Mouse (Mus musculus): Measurements from ENCODE around the gene Itgb6. TPM values are rescaled to one million over a fixed set of nuclear protein-coding genes. Genes with fewer than 3 reads are reported as not detected.

Gene Itgb6
- total and polyA plus RNA-seq, 3 experiments, result not detected

GRCm38 (mm10) chr2:60712483-60712882, 10.0 kb downstream of the Itgb6 start:
- Histone ChIP-seq H3K4me3 (replicated peaks in 1 of 3; ENCODE audit: low read depth in 2 of 3, low read length in 2 of 3, poor library complexity in 1 of 3) (no peak overlapping the region), H3K9ac (ENCODE audit: insufficient read depth, low read depth) (no peak overlapping the region), H3K27ac (ENCODE audit: insufficient read depth, low read depth) (no peak overlapping the region), H3K9me3 (replicated peaks; ENCODE audit: low read length) (no peaks in the 10 kb centered on the region), H3K79me2 (replicated peaks; ENCODE audit: control insufficient read depth, extremely low read depth, insufficient read depth, poor library complexity, severe bottlenecking) (no peaks in the 10 kb centered on the region), H3K4me1 (ENCODE audit: control insufficient read depth in 1 of 2, insufficient read depth in 2 of 2) (peaks cover 0 to 23% of the 10 kb centered on the region in 2 experiments; a peak in 2 of 4 replicates), H3K27me3 (replicated peaks) (no peaks in the 10 kb centered on the region), H3K4me2 (ENCODE audit: insufficient read depth, low read depth, poor library complexity, severe bottlenecking) (no peak overlapping the region), H3K36me3 (replicated peaks in 1 of 2; ENCODE audit: control insufficient read depth in 1 of 2, insufficient read depth in 1 of 2, low read length in 1 of 2) (no peaks in the 10 kb centered on the region)
- in situ Hi-C loops (cut with MboI; ENCODE audit: low pct_ligation_motif_present, low pct_unique_long_range_greater_than_20kb, low sequenced_read_pairs), result no loop called here
- dilution Hi-C loops (cut with MboI; ENCODE audit: extremely low pct_ligation_motif_present, extremely low pct_unique_long_range_greater_than_20kb, low sequenced_read_pairs), result no loop called here
- DNase-seq (ENCODE audit: extremely low read depth), result no peak
- TF ChIP-seq TBP (conservative IDR thresholded peaks at IDR 0.05; ENCODE audit: low read depth, low read length) (no peak), JUND (conservative IDR thresholded peaks at IDR 0.05; ENCODE audit: low read depth, low read length) (no peak), MAZ (IDR thresholded peaks at IDR 0.05; ENCODE audit: low read depth, low read length) (no peak), ZC3H11A (IDR thresholded peaks at IDR 0.05; ENCODE audit: low read depth, low read length) (no peak), BHLHE40 (IDR thresholded peaks at IDR 0.05; ENCODE audit: low read depth, low read length) (no peak), NRF1 (IDR thresholded peaks at IDR 0.05; ENCODE audit: low read depth, low read length) (no peak), SIN3A (IDR thresholded peaks at IDR 0.05; ENCODE audit: low read length) (no peak), MYC (IDR thresholded peaks at IDR 0.05; ENCODE audit: low read depth, low read length) (no peak), POLR2A (IDR thresholded peaks at IDR 0.05; ENCODE audit: low read depth, low read length) (no peak), SMC3 (IDR thresholded peaks at IDR 0.05; ENCODE audit: low read depth, low read length) (no peak)

- H3K4me3 ChIP-seq (replicated peaks in 1 of 3; ENCODE audit: low read depth in 2 of 3, low read length in 2 of 3, poor library complexity in 1 of 3), result no peak overlapping the region
- H3K4me1 ChIP-seq (ENCODE audit: control insufficient read depth in 1 of 2, insufficient read depth in 2 of 2), result peaks cover 0 to 23% of the 10 kb centered on the region in 2 experiments; a peak in 2 of 4 replicates
- DNase-seq (ENCODE audit: extremely low read depth), result no peak
- H3K9me3 ChIP-seq (replicated peaks; ENCODE audit: low read length), result no peaks in the 10 kb centered on the region
- H3K9ac ChIP-seq (ENCODE audit: insufficient read depth, low read depth), result no peak overlapping the region
- H3K36me3 ChIP-seq (replicated peaks in 1 of 2; ENCODE audit: control insufficient read depth in 1 of 2, insufficient read depth in 1 of 2, low read length in 1 of 2), result no peaks in the 10 kb centered on the region
- in situ Hi-C loops (cut with MboI; ENCODE audit: low pct_ligation_motif_present, low pct_unique_long_range_greater_than_20kb, low sequenced_read_pairs) (no loop called here), dilution Hi-C loops (cut with MboI; ENCODE audit: extremely low pct_ligation_motif_present, extremely low pct_unique_long_range_greater_than_20kb, low sequenced_read_pairs) (no loop called here)
- no peaks in the 10 kb centered on the region for H3K79me2 ChIP-seq (replicated peaks; ENCODE audit: control insufficient read depth, extremely low read depth, insufficient read depth, poor library complexity, severe bottlenecking)
- TF ChIP-seq CHD1 (IDR thresholded peaks at IDR 0.05; ENCODE audit: low read depth, low read length) (no peak), GABPA (IDR thresholded peaks at IDR 0.05; ENCODE audit: insufficient replicate concordance, low read depth, low read length) (no peak), ZNF384 (IDR thresholded peaks at IDR 0.05; ENCODE audit: low read depth, low read length) (no peak), BHLHE40 (IDR thresholded peaks at IDR 0.05; ENCODE audit: low read depth, low read length) (peak; percentile 46), TBP (conservative IDR thresholded peaks at IDR 0.05; ENCODE audit: low read depth, low read length) (no peak), ZC3H11A (IDR thresholded peaks at IDR 0.05; ENCODE audit: low read depth, low read length) (no peak), MAZ (IDR thresholded peaks at IDR 0.05; ENCODE audit: low read depth, low read length) (no peak), ETS1 (conservative IDR thresholded peaks at IDR 0.05; ENCODE audit: low read depth, low read length) (peak; percentile 25; the same call in 1 of the 2 replicates), EP300 (IDR thresholded peaks at IDR 0.05; ENCODE audit: low read length) (0 out of 2 replicates have a peak, but pooled peaks have one; percentile 19), E2F4 (IDR thresholded peaks at IDR 0.05; ENCODE audit: insufficient replicate concordance, low read depth, low read length) (no peak), PAX5 (IDR thresholded peaks at IDR 0.05; ENCODE audit: low read length) (no peak), POLR2A (IDR thresholded peaks at IDR 0.05; ENCODE audit: low read depth, low read length) (no peak), MAX (IDR thresholded peaks at IDR 0.05; ENCODE audit: low read length) (no peak), NELFE (IDR thresholded peaks at IDR 0.05; ENCODE audit: low read depth, low read length) (no peak), ZKSCAN1 (IDR thresholded peaks at IDR 0.05; ENCODE audit: borderline replicate concordance, low read depth, low read length) (no peak), MXI1 (IDR thresholded peaks at IDR 0.05; ENCODE audit: low read depth, low read length) (no peak)
- H3K27me3 ChIP-seq (replicated peaks), result no peaks in the 10 kb centered on the region
- H3K4me2 ChIP-seq (ENCODE audit: insufficient read depth, low read depth, poor library complexity, severe bottlenecking), result no peak overlapping the region
- no peak overlapping the region for H3K27ac ChIP-seq (ENCODE audit: insufficient read depth, low read depth)
These were observed 11.2 kb downstream of the Itgb6 start for GRCm38 (mm10) chr2:60711098-60711880.

All from CH12.LX (cell line).